Mouse (Mus musculus) 3T3-L1 (cell line): ENCODE measurements at regions not wholly inside any gene's neighbourhood (a gene's known extent, or its start where the extent isn't known, plus 50 kb on each side); places are given as distances from the start of the nearest gene placed in this dataset.
A peak's percentile ranks its signal among the peaks of the same experiment; 100 is the strongest.
"Not testable (repeated sequence)": the region's sequence is repeated elsewhere in the genome, so short reads cannot be mapped to it uniquely, and the experiment has no call there.

ENCODE experiments used
- DNase-seq: peaks from one replicate; pipeline ENCODE4 v3.0.0-alpha.2; 2015; ENCODE audit warnings: low read depth, low spot score

DNA sequence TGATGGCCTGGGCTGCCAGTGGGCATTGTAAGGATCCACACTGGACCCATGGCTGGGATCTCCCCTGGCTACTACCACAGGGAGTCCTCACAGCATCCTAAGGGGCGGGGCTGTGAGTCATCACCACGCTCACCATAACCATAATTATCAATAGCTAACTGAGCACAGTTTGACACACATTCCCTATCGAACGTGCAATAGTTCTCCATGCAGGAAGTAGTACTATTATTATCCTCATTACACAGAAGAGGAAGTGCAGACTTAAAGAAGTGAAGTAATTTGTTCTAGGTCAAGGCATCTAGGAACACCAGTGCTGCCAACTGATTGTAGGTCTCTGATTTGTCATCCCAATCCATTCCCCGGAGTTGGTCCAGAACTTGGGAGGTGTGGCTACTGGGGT lies 84.1 kb upstream of the Trim2 start:
- peak; percentile 26 for DNase-seq

DNA sequence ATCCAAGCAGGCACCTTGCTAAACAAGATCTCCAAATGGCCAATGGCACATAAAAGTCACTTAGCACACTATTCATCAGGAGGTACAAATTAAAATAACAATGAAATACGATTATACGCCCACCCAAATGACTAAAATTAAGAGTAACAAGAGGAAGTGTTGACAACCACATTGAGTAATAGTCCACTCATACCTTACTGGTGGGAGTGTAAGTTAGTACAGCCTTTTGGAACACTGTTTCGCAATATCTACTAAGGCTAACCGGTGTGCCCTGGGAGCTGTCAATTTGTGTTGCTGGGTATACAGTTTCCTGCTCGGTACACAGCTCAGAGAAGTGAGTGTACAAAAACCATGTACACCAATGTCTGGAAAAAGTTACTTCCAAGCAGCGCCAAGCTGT lies 81.8 kb upstream of the Trim2 start:
- peak; percentile 52 for DNase-seq

DNA sequence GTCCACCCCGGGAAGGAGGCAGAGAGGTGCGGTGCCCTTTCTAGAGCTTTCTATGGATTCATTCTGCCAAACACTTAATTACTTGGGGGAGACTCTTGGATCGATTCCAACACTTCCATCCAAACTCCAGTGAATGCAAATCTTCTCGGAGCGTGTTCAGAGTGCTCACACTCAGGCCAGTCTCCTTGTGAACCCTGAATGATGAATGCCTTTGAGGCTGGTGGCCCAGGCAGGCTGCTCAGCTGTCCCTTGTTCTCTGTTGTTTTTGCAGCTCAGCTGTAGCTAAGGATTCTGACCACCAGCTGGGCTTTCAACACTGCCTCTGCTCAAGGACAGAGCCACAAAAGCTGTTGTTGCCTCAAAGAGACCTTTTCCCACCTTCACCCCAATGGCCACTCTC lies 79.0 kb upstream of the Trim2 start:
- no peak for DNase-seq

DNA sequence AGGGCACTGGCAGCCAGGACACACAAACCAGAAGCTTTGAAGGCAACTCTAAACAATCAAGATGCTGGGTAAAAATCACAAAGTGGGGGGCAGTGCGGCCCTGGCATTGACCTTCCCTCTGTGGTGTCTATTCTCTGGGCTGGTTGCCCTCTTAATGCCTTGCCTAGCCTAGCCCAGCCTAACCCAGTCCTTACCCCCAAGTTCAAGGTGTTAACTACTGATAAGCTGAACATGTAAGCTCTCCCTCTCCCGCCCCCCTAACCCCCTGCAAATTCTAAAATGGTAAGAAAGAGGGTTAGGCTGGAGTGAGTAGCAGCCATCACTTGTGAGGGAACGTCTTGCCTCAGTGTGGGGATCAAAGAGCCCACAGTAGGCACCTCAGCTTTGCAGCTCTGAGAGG lies 76.9 kb upstream of the Trim2 start:
- DNase-seq = no peak

DNA sequence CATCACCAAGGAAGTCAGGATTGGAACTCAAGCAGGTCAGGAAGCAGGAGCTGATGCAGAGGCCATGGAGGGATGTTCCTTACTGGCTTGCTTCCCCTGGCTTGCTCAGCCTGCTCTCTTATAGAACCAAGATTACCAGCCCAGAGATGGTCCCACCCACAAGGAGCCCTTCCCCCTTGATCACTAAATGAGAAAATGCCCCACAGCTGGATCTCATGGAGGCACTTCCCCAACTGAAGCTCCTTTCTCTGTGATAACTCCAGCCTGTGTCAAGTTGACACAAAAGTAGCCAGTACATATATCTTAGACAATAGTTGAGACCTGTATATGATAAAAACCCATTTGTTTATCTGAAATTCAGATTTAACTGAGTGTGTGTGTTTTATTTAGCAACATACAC lies 76.4 kb upstream of the Trim2 start:
- not testable (repeated sequence) for DNase-seq

DNA sequence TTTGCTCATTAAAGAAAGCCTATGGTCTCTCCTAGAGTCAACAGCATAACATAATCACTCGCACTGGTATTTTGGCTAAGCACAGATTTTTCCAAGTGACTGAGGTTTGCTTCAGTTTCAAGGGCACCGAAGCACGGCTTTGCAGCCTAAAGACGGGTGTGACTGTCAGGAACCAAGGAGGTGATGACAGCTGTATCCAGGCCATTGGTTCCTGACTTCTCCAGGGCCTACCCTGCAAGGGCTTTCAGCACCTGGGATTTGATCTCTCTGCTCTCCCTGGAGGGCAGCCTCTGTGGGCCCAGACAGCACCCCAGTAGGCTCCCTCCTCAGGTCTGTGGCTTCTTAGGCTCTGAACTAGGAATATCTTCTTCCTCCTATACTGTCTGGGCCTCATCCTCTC lies 75.3 kb upstream of the Trim2 start:
- DNase-seq = no peak

DNA sequence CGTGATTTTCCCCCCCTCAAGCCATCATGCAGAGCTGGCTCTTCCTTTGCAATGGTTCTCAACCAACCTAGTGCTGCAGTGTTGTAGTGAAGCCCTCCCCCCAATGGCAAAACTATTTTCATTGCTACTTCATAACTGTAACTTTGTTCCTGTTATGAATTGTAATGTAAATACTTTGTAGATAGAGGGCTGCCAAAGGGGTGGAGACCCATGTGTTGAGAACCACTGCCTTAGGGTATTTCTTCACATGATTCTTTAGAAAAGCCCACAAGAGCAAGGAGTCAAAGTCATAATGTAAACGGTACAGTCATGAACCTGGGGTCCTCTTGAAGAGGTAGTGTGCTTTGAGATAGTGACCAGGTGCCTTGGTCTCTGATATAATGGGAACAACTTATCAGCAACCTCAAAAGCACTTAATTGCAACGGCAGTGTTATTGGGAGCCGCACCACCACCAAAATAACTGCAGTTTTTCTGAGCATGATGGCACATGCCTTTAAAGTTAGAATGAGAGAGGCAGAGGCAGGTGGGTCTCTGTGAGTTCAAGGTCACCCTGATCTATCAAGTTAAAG lies 72.4 kb upstream of the Trim2 start:
- DNase-seq = no peak

DNA sequence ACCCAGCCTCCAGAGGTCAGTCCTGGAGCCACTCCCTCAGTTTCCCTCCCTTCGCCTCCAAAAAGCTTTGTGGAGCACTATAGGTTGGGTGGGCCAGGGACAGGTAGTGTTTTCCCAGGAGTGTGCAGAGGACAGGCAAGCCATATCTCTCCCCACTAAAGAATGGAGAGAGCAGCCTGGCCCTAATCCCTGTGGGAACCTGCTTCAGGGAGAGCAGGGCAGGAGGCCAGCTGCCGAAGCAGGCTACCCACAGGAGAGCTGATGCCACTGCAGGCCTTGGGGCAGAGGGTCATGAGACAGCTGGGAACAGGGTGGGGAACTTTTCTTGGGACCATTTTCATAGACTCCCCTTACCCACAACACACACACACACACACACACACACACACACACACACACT lies 69.8 kb upstream of the Trim2 start:
- DNase-seq = no peak

DNA sequence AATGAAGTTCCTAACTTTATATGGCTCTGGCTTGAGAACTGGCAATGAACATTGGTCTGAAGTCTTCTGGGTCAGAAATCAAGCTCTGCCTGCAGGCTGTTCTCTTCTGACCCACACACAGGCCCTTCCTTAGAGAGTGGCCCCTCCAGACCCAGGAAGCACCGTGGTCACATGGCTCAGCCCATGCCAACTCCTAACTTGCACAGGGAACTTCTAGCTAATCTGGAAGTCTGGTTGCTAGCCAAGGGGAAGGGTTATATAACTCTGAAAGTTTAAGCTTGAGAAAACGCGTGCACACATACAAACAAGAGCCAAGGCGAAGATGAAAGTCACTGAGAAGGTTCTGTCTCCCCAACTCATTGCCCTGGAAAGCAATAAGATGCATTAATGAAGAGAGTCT lies 69.2 kb upstream of the Trim2 start:
- DNase-seq = no peak

DNA sequence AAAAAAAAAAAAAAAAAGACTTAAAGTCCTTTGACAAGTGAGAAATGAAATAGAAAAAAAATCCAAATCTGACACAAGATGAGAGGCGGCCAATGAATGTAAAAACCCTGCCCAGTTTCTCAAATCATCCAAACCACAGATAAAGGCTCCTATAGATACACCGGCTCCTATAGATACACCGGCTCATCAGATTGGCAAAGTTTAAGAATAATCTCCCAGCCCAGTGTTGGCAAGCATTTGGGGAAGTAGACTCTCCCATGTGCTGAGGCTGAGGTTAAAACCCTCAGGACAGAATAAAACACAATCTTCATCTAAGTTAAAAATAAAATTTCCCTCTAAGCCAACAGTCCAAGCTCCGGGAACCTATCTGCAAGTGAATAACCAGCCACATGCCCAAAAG lies 65.2 kb upstream of the Trim2 start:
- DNase-seq = no peak

DNA sequence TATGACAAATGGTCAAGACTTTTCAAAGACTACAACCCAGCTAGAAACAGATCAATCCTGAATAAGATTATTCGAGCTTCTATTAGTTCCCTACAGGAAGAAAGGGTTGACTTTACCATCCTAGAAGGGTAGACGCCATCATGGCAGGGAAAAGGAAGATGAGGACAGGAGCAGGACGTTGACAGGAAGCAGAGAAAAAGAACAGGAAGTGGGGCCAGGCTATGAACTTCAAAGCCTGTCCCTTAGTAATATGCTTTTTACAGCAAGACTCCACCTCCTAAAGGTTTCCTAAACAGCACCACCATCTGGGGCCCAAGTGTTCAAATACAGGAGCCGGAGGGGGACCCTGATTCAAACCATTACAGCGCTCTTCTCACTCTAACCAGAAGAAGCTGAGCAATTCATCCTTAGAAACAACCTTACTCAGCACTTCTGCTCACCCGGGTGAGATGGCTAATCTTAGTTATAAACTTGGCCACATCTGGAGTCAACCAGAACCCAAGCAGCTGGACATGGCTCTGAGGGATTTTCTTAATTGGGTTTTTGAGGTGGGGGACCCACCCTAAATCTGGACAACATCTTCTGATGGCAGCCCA lies 60.6 kb upstream of the Trim2 start:
- no peak for DNase-seq

DNA sequence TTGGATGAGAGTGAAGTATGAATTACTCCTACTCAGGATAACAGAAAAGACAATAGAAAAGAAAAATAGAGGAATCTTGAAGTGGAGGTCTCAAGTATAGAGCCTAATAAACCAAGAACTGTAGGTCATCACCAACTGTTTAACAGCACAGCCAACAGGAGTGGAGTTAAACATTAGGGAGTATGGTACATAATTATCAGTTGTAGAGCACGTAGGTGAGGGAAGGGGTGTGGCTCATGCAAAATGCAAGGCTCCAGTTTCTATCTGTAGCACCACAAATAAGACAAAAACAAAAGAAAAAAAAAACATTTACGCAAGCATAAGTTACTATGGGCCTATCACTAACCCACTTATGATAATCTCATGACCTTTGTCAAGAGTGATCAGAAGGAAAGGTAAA lies 52.0 kb upstream of the Trim2 start:
- no peak for DNase-seq

DNA sequence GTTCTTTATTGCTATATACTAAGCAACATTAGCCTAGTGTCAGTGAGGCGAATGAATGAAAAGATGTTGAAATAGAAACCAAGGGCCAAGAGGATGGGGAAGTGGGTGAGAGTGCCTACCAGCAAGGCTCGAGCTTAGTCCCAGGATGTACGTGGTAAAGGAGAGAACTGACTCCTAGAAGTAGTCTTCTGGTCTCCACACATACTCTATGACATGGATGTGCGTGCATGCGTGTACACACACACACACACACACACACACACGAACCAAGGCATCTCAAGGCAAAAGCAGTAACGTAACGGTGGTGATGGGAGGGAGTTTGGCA lies 50.0 kb upstream of the Trim2 start:
- no peak for DNase-seq
